Mouse (Mus musculus) Patski (cell line): ENCODE data around the gene Cdk14. TPM values are rescaled to one million over a fixed set of nuclear protein-coding genes. Genes with fewer than 3 reads are reported as not detected.

ENCODE experiments used
- ATAC-seq: fragments of 100-300 bp; one replicate; pipeline ENCODE4 v1.8.0; 2021
- CTCF ChIA-PET: fragments of 350-600 bp; sonication (Branson Sonifier 250); formaldehyde crosslinking; loops from one replicate; lab custom pipeline; 2022; ENCODE audit warnings: inconsistent platforms; lab: Charles Lee
- POLR2A ChIA-PET: fragments of 350-600 bp; sonication (Branson Sonifier 250); formaldehyde crosslinking; loops from one replicate; lab custom pipeline; 2022; ENCODE audit warnings: antibody characterized with exemption, inconsistent platforms; lab: Charles Lee
- DNase-seq: peaks from one replicate; pipeline ENCODE4 v3.0.0-alpha.2; 2011; ENCODE audit warnings: low read depth, low spot score
- H3K27me3 ChIP-seq: fragments of 371-371 bp; one replicate; pipeline ENCODE4 v1.5.1; 2021
- CTCF ChIP-seq: fragments of 100-300 bp; IDR thresholded peaks from one replicate; pipeline ENCODE4 v1.5.1; 2021
- in situ Hi-C: fragments of 300-500 bp; cut with MboI; formaldehyde crosslinking; loops from 3 replicates; pipeline ENCODE4 v1.11.1; 2018; ENCODE audit warnings: low pct_unique_long_range_greater_than_20kb, mixed read lengths
- polyA plus RNA-seq: library from polyadenylated mRNA; unstranded; gene quantifications from one replicate; pipeline ENCODE4 v1.2.3, GENCODE M21; 2021

The Cdk14 gene
- polyA plus RNA-seq, 1 experiment from 2014 or later, result 21.7 TPM

DNA sequence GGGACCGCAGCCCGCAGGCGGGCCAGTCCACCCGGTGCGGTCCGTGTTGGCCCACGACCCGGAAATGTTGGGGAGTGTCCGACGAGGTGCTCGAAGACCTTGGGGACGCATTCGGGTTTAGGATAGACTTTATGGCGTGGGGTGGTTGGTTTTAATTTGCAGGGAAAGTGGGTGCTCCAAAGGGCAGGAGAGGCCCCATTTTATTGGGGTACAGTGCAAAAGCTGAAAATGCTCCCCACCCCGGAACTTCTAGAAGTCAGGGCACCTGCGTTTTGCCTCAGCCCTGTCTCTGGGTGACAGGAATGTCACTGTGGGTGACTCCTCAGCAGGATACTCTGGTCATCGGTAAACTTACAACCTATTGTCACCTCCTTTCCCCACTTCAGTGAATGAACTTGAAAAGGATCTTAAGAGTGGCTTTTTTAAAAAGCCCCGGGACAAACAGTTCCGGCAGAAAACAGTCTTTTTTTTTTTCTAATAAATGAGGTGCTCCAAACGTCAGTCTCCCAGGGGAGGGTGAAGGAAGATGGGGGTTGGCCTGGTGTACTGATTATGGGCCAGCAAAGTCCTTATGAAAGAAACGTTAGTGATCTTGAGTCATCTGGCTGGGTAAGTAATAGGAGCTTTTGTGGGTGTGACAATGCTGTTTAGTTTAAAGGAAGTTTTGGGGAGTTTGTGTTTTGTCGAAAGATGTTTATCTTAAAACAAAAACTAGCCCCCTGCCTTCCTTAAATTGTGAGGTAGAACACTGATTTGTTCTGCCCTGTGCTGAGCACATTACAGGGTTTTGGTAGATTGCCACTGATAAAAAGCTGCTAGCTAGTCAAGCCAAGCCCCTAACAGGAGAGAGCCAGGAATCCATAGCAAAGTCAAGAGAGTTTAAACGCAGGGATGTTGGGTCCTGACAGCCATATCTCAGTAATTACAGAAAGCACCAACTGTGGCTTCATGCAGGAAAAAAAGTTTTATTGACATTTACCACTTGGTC is 39.1 kb downstream of the Cdk14 start:
- no peaks in the 10 kb centered on the region for H3K27me3 ChIP-seq
- ChIA-PET CTCF (interaction anchor here (1.1 kb wide), 2 partner anchors 9 to 323 kb away, joined by 3 read pairs; no protein-coding TSS in a partner anchor), POLR2A (interaction anchor here (0.7 kb wide), 1 partner anchor 77 kb away, joined by 3 read pairs; no protein-coding TSS in a partner anchor)
- in situ Hi-C loops, result loop anchor here (5.0 kb wide), 2 partner anchors 101 to 419 kb away; no protein-coding TSS in a partner anchor
- peak; percentile 7 for ATAC-seq
- TF ChIP-seq CTCF, result peak; percentile 37
- DNase-seq, result no peak

DNA sequence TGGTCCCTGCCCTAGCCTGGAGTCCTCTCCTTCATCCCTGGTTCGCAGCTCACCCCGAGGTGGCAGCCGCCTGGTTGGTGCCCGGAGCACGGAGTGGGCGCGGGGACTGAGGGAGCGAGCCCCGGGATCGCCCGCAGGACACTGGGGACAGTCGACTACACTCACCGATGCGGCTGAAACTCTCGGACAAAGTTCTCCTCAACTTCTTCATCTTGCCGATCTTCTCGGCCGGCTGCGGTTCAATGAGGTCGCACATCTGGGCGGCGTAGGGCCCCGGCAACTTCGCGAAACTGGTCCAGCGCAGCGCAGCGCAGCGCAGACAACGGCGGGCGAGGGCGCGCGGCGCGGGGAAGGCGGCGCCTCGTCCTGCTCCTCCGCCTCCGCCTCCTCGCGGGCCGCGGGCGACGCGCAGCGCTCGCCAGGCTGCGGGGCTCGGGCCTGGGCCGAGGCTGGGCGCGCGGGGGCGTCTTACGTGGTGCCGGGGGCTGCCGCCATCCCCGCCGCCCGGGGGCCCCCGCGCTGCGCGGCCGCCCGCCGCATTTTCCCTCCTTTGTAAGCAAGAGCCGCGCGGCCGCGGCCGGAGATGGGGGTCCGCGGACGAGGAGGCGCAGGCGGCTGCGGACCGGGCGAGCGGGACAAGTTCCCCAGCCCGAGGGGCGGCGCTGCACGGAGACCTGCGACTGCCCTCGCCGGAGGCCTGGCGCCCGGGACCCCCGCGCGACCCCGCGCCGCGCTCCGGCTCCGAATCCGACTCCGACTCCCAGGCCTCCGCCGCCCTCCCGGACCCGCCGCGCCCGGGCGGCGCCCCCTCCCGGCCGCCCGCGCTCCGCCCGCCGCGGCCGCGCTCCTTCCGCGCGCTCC is 40.0 kb downstream of the Cdk14 start:
- no peaks in the 10 kb centered on the region for H3K27me3 ChIP-seq
- ATAC-seq (peak; percentile 94), DNase-seq (no peak)
- POLR2A ChIA-PET, result interaction anchor here (0.8 to 1.3 kb wide), 2 partner anchors 9 to 20 kb away, joined by 3 to 5 read pairs; no protein-coding TSS in a partner anchor
- CTCF ChIA-PET, result interaction anchor here (1.1 to 1.6 kb wide), 5 partner anchors 9 to 417 kb away, joined by 3 to 8 read pairs (median 3); no protein-coding TSS in a partner anchor
- TF ChIP-seq CTCF, result peak; percentile 53
- in situ Hi-C loops, result loop anchor here (5.0 kb wide), 2 partner anchors 102 to 418 kb away; no protein-coding TSS in a partner anchor

DNA sequence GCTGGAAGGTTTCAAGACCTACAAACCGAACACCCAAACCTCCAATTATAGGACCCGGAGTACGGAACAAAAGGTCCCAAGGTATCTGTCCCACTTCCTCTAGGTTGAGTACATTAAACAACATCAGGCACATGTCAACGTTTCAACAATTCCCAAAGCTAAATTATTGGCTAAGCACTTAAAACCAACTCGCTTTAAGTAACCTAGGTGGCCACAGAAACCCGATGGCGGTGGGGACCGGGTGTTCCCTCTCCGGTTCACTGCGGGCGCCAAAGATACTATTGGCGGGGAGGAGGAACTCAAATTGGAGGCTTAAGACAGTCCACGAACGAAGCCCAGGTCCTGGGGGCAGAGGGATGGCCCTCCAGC is 40.6 kb downstream of the Cdk14 start:
- DNase-seq, result no peak
- POLR2A ChIA-PET, result interaction anchor here (0.8 to 1.3 kb wide), 3 partner anchors 10 to 20 kb away, joined by 3 to 5 read pairs (median 3); no protein-coding TSS in a partner anchor
- H3K27me3 ChIP-seq, result no peaks in the 10 kb centered on the region
- no peak for ATAC-seq
- TF ChIP-seq CTCF, result no peak
- in situ Hi-C loops, result no loop called here
- CTCF ChIA-PET, result interaction anchor here (1.1 to 1.6 kb wide), 6 partner anchors 9 to 416 kb away, joined by 3 to 8 read pairs (median 4); no protein-coding TSS in a partner anchor

DNA sequence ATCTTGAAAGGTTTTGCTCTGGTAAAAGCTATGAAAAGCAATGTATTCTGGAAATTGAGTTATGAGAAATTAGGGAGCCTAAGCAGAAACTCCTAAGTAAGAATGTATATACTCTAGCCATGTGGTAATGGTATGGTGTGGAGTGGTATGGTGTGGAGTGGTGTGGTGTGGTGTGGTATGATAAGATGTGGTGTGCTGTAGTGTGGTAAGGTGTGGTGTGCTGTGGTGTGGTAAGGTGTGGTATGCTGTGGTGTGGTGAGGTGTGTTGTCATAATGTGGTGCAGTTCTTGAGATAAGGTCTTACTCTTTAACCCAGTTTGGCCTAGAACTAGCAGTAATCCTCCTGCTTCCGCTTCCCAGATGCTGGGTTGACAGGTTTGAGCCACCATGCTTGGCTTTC is 45.7 kb downstream of the Cdk14 start:
- no peak for TF ChIP-seq CTCF
- ATAC-seq, result no peak
- DNase-seq, result no peak
- CTCF ChIA-PET, result no interaction called here
- POLR2A ChIA-PET, result no interaction called here
- no peaks in the 10 kb centered on the region for H3K27me3 ChIP-seq
- in situ Hi-C loops, result no loop called here

DNA sequence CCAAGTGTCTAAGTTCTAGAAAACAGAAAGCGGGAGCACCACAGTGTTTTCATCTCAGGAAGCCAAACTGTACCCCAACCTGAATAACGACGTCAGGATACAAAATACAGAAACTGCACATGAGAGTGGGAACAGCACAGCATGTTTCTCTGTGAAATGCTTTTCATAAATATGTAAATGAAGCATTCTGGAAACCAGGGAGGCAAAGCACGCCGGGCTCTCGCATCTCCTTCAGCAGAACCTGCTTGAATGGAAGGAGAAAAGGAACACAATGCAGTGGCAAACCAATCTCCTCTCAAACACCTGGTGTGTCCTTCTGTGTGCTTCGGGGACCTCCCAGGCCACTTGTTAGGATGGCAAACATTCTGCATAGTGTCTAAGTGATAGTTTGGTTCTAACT is 46.6 kb downstream of the Cdk14 start:
- CTCF ChIA-PET, result no interaction called here
- in situ Hi-C loops, result no loop called here
- DNase-seq, result no peak
- POLR2A ChIA-PET, result no interaction called here
- TF ChIP-seq CTCF, result no peak
- H3K27me3 ChIP-seq, result no peaks in the 10 kb centered on the region
- ATAC-seq, result no peak

DNA sequence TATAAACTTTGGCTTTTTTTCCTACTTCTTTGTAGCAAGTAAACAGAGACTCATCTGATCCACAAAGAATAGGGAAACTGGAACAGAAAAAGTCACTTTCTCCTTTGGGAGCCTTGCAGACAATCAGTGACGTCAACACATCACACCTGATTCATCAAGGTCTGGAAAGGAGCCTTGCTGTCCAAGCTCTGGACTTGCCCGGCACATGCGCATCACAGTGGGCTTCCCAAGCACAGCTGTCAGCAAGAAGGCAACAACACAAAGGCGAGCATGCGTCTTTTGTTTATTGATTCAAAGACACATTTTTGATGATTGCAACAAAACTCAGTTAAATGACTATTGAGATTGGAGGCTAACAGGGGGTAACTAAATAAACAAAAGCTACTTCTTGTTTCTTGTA is 47.2 kb downstream of the Cdk14 start:
- in situ Hi-C loops, result no loop called here
- no peak for ATAC-seq
- TF ChIP-seq CTCF, result no peak
- no peak for DNase-seq
- H3K27me3 ChIP-seq, result no peaks in the 10 kb centered on the region
- POLR2A ChIA-PET, result no interaction called here
- CTCF ChIA-PET, result no interaction called here

DNA sequence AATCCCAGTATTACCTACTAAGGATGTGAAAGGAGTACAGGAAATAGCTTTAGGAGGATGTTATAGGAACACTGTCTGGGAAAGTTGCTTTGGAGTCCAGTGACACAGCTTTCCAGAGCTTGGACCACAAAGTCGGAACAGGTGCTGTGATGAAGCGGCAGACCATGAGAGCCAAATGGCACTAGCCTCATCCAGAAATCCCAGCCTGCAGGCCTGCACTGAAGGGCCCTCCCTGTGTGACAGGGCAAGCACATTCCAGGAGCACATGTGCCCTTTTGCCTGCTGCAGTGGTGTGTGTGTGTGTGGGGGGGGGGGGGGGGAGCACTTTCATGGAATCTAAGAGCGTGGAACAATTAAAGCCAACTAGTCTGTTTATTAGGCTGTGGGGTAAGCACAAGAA is 47.8 kb downstream of the Cdk14 start:
- TF ChIP-seq CTCF, result no peak
- POLR2A ChIA-PET, result interaction anchor here (0.6 kb wide), 1 partner anchor 50 kb away, joined by 4 read pairs; no protein-coding TSS in a partner anchor
- in situ Hi-C loops, result no loop called here
- ATAC-seq (no peak), DNase-seq (no peak)
- no peaks in the 10 kb centered on the region for H3K27me3 ChIP-seq
- CTCF ChIA-PET, result interaction anchor here (1.0 to 2.3 kb wide), 3 partner anchors 9 to 12 kb away, joined by 3 to 12 read pairs (median 4); no protein-coding TSS in a partner anchor

DNA sequence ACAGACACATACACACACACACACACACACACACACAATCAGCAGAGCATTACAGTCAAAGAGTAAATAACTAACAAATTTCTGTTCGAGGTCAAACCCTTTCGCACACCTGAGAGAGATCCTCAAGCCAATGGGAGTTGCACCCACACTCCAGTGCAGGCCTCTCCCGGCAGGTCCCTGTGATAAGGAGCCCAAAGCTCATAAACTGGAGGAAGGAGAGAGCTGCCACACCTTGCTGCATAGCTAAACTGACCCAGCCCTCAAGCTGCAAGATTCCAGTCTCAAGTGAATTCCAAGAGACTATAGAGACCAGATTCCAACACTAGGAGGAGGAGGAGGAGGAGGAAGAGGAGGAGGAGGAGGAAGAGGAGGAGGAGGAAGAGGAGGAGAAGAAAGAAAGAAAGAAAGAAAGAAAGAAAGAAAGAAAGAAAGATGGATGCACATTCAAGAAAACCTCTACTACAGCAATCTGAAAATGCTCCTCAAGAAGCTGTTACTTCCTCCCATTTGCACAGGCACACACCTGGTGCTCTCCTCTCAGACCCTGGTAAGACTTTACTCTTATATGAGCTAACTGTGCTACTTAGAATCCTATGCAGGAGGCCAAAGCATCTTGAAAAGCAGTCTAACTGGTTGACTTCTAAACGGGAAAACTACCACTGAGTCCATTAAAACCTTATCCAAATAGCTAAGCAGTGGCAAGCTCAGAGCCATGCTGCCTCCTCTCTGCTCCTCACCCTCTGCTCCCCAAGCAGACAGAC is 49.6 kb downstream of the Cdk14 start:
- DNase-seq (no peak), ATAC-seq (no peak)
- ChIA-PET CTCF (interaction anchor here (1.4 to 2.3 kb wide), 3 partner anchors 9 to 42 kb away, joined by 3 to 12 read pairs (median 4); no protein-coding TSS in a partner anchor), POLR2A (no interaction called here)
- no peaks in the 10 kb centered on the region for H3K27me3 ChIP-seq
- in situ Hi-C loops, result no loop called here
- TF ChIP-seq CTCF, result no peak

DNA sequence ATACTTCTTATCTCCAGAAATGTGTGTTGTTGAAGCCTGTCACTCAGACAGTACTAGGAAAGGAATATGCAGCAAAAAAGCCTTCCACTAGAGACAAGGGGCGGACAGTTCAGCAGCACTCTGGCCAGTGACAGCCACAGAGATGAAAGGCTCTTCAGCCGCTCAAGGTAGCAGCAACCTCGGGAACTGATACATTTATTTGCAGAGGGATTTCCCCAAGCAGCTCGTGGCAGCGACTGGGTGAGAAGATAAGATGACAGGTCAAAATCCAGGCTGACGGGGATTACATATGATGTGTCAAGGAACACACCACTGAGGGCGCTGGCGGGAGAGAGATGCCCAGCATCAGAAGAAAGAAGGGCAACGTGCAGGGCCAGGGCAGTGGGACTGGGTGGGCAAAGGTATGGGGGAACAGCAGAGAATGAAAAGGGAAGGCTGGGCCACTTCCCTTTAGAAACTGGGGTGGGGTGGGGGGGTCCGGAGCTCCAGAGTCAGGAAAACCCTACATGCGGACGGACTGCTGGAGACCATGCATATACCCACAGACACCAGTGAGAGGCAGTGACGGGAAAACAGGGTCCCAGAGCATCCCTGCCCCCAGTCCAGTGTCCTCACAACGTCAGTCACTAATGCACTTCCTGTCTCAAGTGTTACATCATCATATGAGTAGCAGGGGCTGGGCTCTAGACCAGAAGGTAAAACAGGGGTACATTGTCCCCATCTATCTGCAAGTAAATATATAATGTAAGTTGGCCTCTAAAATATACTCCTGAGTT is 51.5 kb downstream of the Cdk14 start:
- in situ Hi-C loops, result no loop called here
- DNase-seq (no peak), ATAC-seq (no peak)
- no peaks in the 10 kb centered on the region for H3K27me3 ChIP-seq
- TF ChIP-seq CTCF, result no peak
- POLR2A ChIA-PET, result no interaction called here
- CTCF ChIA-PET, result interaction anchor here (1.0 to 2.0 kb wide), 3 partner anchors 8 to 407 kb away, joined by 4 to 6 read pairs (median 5); no protein-coding TSS in a partner anchor
